Mouse (Mus musculus) liver, postnatal 0 days (tissue): ENCODE results near the gene Bcl2. TPM values are rescaled to one million over a fixed set of nuclear protein-coding genes. Genes with fewer than 3 reads are reported as not detected.

ENCODE experiments used
- ATAC-seq: fragments of 200-750 bp; cut with Nextera tagmentation; 2 replicates; pipeline ENCODE4 v1.8.0; 2017; ENCODE audit warnings: mild to moderate bottlenecking, moderate library complexity
- DNase-seq: peaks from one replicate; pipeline ENCODE4 v3.0.0-alpha.2; 2016
- H3K27ac ChIP-seq: fragments of 300-500 bp; sonication (generic); 2 replicates; pipeline ENCODE4 v1.5.1; 2014; ENCODE audit warnings: antibody characterized with exemption, moderate library complexity, mild to moderate bottlenecking, low read depth
- H3K27me3 ChIP-seq: fragments of 300-500 bp; sonication (generic); 2 replicates; pipeline ENCODE4 v1.6.1; 2014; ENCODE audit warnings: low read length, control low read depth, mixed read lengths; ENCODE audit not compliant: insufficient read depth
- H3K36me3 ChIP-seq: fragments of 300-500 bp; sonication (generic); replicated peaks from 2 replicates; pipeline ENCODE4 v1.6.1; 2014; ENCODE audit warnings: mild to moderate bottlenecking, control low read depth, low read length, moderate library complexity, mixed read lengths; ENCODE audit not compliant: insufficient read depth
- H3K4me1 ChIP-seq: fragments of 300-500 bp; sonication (generic); 2 replicates; pipeline ENCODE4 v1.6.1; 2014; ENCODE audit warnings: antibody characterized with exemption, mild to moderate bottlenecking, control low read depth; ENCODE audit not compliant: insufficient read depth
- H3K4me2 ChIP-seq: fragments of 300-500 bp; sonication (generic); 2 replicates; pipeline ENCODE4 v1.6.1; 2014; ENCODE audit warnings: low read depth, mild to moderate bottlenecking, low read length, moderate library complexity, mixed read lengths
- H3K4me3 ChIP-seq: fragments of 300-500 bp; sonication (generic); 2 replicates; pipeline ENCODE4 v1.5.1; 2014; ENCODE audit warnings: low read depth, low read length
- H3K9ac ChIP-seq: fragments of 300-500 bp; sonication (generic); replicated peaks from 2 replicates; pipeline ENCODE4 v1.6.1; 2014; ENCODE audit warnings: mild to moderate bottlenecking, moderate library complexity
- H3K9me3 ChIP-seq: fragments of 300-500 bp; sonication (generic); 2 replicates; pipeline ENCODE4 v1.6.1; 2016; ENCODE audit warnings: mild to moderate bottlenecking, control low read depth, low read length, mixed read lengths
- CTCF ChIP-seq: sonication (generic); IDR thresholded peaks from 2 replicates; pipeline ENCODE4 v1.5.1; 2016; ENCODE audit warnings: antibody characterized with exemption, low read depth
- EP300 ChIP-seq: IDR thresholded peaks from 2 replicates; pipeline ENCODE4 v1.6.1; 2016; ENCODE audit warnings: antibody characterized with exemption, low read depth, mild to moderate bottlenecking
- WGBS: fragments of 180-500 bp; shearing (Covaris S2); extraction: QIAGEN DNeasy Blood & Tissue Kit; methylation state at CpG from one replicate; pipeline ENCODE4 v1.1.7; 2014; ENCODE audit not compliant: insufficient replicate concordance; 5-methylcytosine and 5-hydroxymethylcytosine counted together
- polyA plus RNA-seq: library from polyadenylated mRNA; unstranded; fragments of >200 nt; fragmentation: Nextera tagmentation; extraction: Ambion mirVana; gene quantifications from 2 replicates; pipeline ENCODE4 v1.2.1, GENCODE M21; 2015

The Bcl2 gene
- polyA plus RNA-seq, 1 experiment from 2014 or later = 0.83 TPM

- H3K9me3 ChIP-seq = no peaks in the 10 kb centered on the region
- ATAC-seq = no peak
- no peak for TF ChIP-seq EP300
- TF ChIP-seq CTCF = no peak
- no peaks in the 10 kb centered on the region for H3K27me3 ChIP-seq
- no peaks in the 10 kb centered on the region for H3K36me3 ChIP-seq
- no peak overlapping the region for H3K4me2 ChIP-seq
- WGBS = 53% methylated on average over 5 of the region's 5 CpGs
- H3K27ac ChIP-seq = no peak overlapping the region
- DNase-seq = no peak
- no peak overlapping the region for H3K4me3 ChIP-seq
- no peak overlapping the region for H3K9ac ChIP-seq
- H3K4me1 ChIP-seq = no peaks in the 10 kb centered on the region
Measured at GRCm38 (mm10) chr1:106658293-106658847, 55.7 kb downstream of the Bcl2 start.

DNA sequence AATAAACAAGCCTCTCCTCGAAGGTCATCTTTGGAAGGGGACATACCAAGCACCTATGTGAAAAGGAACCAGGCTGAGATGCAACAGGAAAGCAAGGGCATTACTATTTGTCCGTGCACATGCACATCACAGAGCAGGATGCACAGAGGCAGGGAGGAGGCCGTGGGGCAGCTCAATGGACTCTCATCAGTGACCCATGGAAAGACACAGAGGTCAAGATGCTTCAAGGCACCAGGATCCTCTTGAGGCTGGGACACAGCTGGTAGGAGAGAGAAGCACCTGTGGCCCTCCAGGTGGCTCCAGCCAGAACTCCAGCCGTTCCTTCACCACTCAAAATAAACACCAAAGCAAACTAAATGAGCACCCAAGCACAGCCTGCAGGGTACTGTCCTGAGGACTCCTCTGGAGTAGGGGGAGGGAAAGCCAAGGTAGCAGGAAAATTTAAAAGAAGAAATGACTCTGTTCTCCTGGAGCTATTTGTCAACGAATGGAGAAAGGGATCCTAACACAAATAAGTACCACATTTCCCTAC is 57.8 kb downstream of the Bcl2 start:
- no peak overlapping the region for H3K27ac ChIP-seq
- H3K4me3 ChIP-seq = no peak overlapping the region
- TF ChIP-seq CTCF = no peak
- TF ChIP-seq EP300 = no peak
- no peak for ATAC-seq
- no peaks in the 10 kb centered on the region for H3K27me3 ChIP-seq
- no peak overlapping the region for H3K4me2 ChIP-seq
- no peak overlapping the region for H3K9ac ChIP-seq
- WGBS = 66% methylated on average over 5 of the region's 5 CpGs
- no peaks in the 10 kb centered on the region for H3K9me3 ChIP-seq
- H3K4me1 ChIP-seq = no peaks in the 10 kb centered on the region
- DNase-seq = no peak
- no peaks in the 10 kb centered on the region for H3K36me3 ChIP-seq

- no peak overlapping the region for H3K27ac ChIP-seq
- no peaks in the 10 kb centered on the region for H3K36me3 ChIP-seq
- H3K9ac ChIP-seq = no peak overlapping the region
- H3K4me3 ChIP-seq = no peak overlapping the region
- DNase-seq = no peak
- WGBS = 79% methylated on average over 6 of the region's 6 CpGs
- H3K9me3 ChIP-seq = no peaks in the 10 kb centered on the region
- TF ChIP-seq EP300 (no peak), CTCF (no peak)
- H3K4me1 ChIP-seq = no peaks in the 10 kb centered on the region
- H3K4me2 ChIP-seq = no peak overlapping the region
- no peaks in the 10 kb centered on the region for H3K27me3 ChIP-seq
- ATAC-seq = no peak
Measured at GRCm38 (mm10) chr1:106654254-106654653, 59.8 kb downstream of the Bcl2 start.

DNA sequence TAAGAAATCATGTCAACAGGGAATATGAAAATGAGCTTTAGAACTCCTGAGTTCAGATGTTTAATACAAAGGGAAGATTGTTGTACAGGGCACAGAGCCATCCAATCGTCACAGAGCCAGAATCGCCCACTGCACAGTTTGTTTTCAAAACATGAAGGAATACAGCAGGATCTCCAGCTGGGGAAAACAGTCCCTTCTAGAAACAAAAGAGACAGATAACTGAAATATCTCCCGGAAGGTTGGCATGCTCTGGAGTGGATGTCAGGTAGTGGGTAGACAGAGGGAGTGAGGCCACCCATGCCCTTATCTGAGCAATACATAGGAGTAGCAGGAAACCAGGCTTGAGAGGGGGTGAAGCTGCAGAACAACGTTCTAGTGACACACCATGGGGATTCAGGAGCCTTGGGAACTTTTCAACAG is 60.6 kb downstream of the Bcl2 start:
- no peak overlapping the region for H3K27ac ChIP-seq
- ATAC-seq = no peak
- no peak overlapping the region for H3K9ac ChIP-seq
- no peak for DNase-seq
- TF ChIP-seq EP300 = no peak
- no peak for TF ChIP-seq CTCF
- WGBS = 37% methylated on average over 4 of the region's 4 CpGs
- no peak overlapping the region for H3K4me2 ChIP-seq
- H3K9me3 ChIP-seq = no peaks in the 10 kb centered on the region
- no peak overlapping the region for H3K4me3 ChIP-seq
- H3K27me3 ChIP-seq = no peaks in the 10 kb centered on the region
- no peaks in the 10 kb centered on the region for H3K4me1 ChIP-seq
- H3K36me3 ChIP-seq = no peaks in the 10 kb centered on the region

- ATAC-seq = no peak
- Histone ChIP-seq H3K4me1 (no peaks in the 10 kb centered on the region), H3K4me2 (no peak overlapping the region), H3K9me3 (no peaks in the 10 kb centered on the region), H3K4me3 (no peak overlapping the region), H3K9ac (no peak overlapping the region), H3K36me3 (no peaks in the 10 kb centered on the region), H3K27ac (no peak overlapping the region), H3K27me3 (no peaks in the 10 kb centered on the region)
- TF ChIP-seq CTCF (no peak), EP300 (no peak)
- no peak for DNase-seq
- WGBS = 81% methylated on average over 7 of the region's 7 CpGs
Measured at GRCm38 (mm10) chr1:106651211-106651610, 62.9 kb downstream of the Bcl2 start.

DNA sequence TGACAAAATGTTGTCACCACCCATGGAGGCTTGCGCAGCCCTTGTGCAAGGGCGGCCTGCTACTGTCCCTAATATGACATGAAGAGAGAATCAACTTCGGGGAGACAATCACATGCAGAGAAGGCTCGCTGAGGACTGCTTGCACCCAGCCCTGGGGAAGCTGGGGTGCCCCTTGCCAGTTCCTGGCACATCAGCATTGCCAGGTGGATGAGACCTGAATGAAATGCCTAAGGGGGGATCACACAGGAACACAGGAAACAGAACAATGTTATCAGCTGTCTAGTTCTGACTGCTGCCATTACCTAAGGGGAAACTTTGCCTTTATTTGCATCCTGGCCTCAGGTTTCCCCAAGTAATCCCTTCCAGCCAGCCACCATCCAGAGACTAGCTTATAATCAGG is 63.6 kb downstream of the Bcl2 start:
- no peak for DNase-seq
- Histone ChIP-seq H3K4me2 (no peak overlapping the region), H3K9me3 (no peaks in the 10 kb centered on the region), H3K36me3 (no peaks in the 10 kb centered on the region), H3K27ac (no peak overlapping the region), H3K27me3 (no peaks in the 10 kb centered on the region), H3K4me1 (no peaks in the 10 kb centered on the region), H3K4me3 (no peak overlapping the region), H3K9ac (no peak overlapping the region)
- no peak for TF ChIP-seq EP300
- TF ChIP-seq CTCF = no peak
- 77% methylated on average over 4 of the region's 4 CpGs for WGBS
- ATAC-seq = no peak

- DNase-seq (no peak), ATAC-seq (no peak)
- H3K4me1 ChIP-seq = no peaks in the 10 kb centered on the region
- no peak overlapping the region for H3K4me3 ChIP-seq
- no peaks in the 10 kb centered on the region for H3K9me3 ChIP-seq
- no peak overlapping the region for H3K9ac ChIP-seq
- H3K36me3 ChIP-seq = no peaks in the 10 kb centered on the region
- no peak overlapping the region for H3K27ac ChIP-seq
- H3K4me2 ChIP-seq = no peak overlapping the region
- 76% methylated on average over 3 of the region's 3 CpGs for WGBS
- no peaks in the 10 kb centered on the region for H3K27me3 ChIP-seq
- TF ChIP-seq EP300 (no peak), CTCF (no peak)
Measured at GRCm38 (mm10) chr1:106647336-106647735, 66.7 kb downstream of the Bcl2 start.
